Mouse (Mus musculus) cerebellum, adult 9-10 months (tissue): ENCODE measurements around the gene Celsr2.

ENCODE experiments used
- DNase-seq: peaks from one replicate; pipeline ENCODE4 v3.0.0; 2022

Gene Celsr2

GRCm38 (mm10) chr3:108411754-108412121 is 3.6 kb downstream of the Celsr2 start:
- DNase-seq = peak; percentile 86

- no peak for DNase-seq
Measured at GRCm38 (mm10) chr3:108411026-108411753, 4.2 kb downstream of the Celsr2 start.

GRCm38 (mm10) chr3:108410359-108410714 is 5.0 kb downstream of the Celsr2 start:
- DNase-seq = no peak

- peak; percentile 56 for DNase-seq
Measured at GRCm38 (mm10) chr3:108409656-108410358, 5.5 kb downstream of the Celsr2 start.

GRCm38 (mm10) chr3:108408517-108409008 is 6.8 kb downstream of the Celsr2 start:
- no peak for DNase-seq

GRCm38 (mm10) chr3:108406306-108406885 is 9.0 kb downstream of the Celsr2 start:
- DNase-seq = no peak

GRCm38 (mm10) chr3:108405536-108406305 is 9.6 kb downstream of the Celsr2 start:
- no peak for DNase-seq

- DNase-seq = peak; percentile 53
Measured at GRCm38 (mm10) chr3:108402528-108402920, 12.8 kb downstream of the Celsr2 start.

GRCm38 (mm10) chr3:108401692-108402527 is 13.4 kb downstream of the Celsr2 start:
- DNase-seq = peak; percentile 97

- DNase-seq = no peak
Measured at GRCm38 (mm10) chr3:108400442-108400841, 14.9 kb downstream of the Celsr2 start.

GRCm38 (mm10) chr3:108398281-108398680 is 17.1 kb downstream of the Celsr2 start:
- no peak for DNase-seq

GRCm38 (mm10) chr3:108392793-108393192 is 22.6 kb downstream of the Celsr2 start:
- no peak for DNase-seq

- peak; percentile 10 for DNase-seq
Measured at GRCm38 (mm10) chr3:108392299-108392698, 23.1 kb downstream of the Celsr2 start.

GRCm38 (mm10) chr3:108389111-108389545 is 26.2 kb downstream of the Celsr2 start:
- peak; percentile 97 for DNase-seq

GRCm38 (mm10) chr3:108386186-108386585 is 29.2 kb downstream of the Celsr2 start:
- no peak for DNase-seq

- DNase-seq = no peak
Measured at GRCm38 (mm10) chr3:108384425-108384824, 30.9 kb downstream of the Celsr2 start.

- DNase-seq = peak; percentile 80
Measured at GRCm38 (mm10) chr3:108383485-108384354, 31.6 kb downstream of the Celsr2 start, which contains the start of gene Psrc1. Gene Psrc1, plus strand, starts transcription at chr3:108383839.

- DNase-seq = no peak
Measured at GRCm38 (mm10) chr3:108381945-108382875, 33.1 kb downstream of the Celsr2 start.

GRCm38 (mm10) chr3:108380695-108381094 is 34.7 kb downstream of the Celsr2 start:
- no peak for DNase-seq
